Mouse (Mus musculus): ENCODE measurements around the gene Cbx2. TPM values are rescaled to one million over a fixed set of nuclear protein-coding genes. Genes with fewer than 3 reads are reported as not detected.

Cbx2 gene
- polyA plus RNA-seq, 1 experiment from 2014 or later = 20.3 TPM

DNA sequence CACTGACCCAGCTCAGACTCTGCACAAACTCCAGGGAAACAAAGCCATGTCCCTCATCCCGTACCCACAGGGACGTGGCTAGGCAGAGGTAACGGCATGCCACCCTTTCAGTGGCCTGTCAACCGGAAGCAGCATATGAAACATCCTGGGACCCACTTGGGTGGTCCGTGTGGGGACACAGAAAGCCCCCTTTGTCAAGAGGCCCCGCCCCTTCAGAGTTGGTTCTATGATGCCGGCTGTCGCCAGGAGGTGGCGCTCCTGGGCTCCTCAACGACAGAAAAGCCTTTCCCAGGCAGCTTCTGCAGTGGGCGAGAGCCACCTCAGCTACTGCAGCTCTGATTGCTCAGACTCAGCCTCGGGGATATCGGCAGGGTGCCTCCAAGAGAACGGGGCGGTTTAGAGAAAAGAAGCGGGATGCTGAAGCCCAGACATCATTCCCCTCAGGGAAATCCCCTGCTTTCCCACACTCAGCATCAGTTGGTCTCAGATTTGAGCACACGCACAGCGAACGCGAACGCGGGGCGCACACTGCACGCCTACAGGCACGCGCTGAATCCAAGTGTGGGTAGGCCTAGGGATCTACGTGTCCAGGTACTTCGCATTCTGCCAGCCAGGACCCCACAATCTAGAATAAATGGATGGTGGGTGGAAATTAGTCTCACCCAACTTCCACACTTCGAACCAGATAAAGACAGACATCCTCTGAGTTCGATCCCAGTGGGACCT lies 24.1 kb upstream of the Cbx2 start:
- peaks cover 13% of the 10 kb centered on the region; the same call in 1 of the 2 replicates for H3K27me3 ChIP-seq
- peak; percentile 66 for ATAC-seq (ENCODE audit: low FRiP score)
- H3K9ac ChIP-seq = peak overlapping the region; percentile 56

GRCm38 (mm10) chr11:118999361-118999804 lies 23.4 kb upstream of the Cbx2 start:
- ATAC-seq (ENCODE audit: low FRiP score) = peak; percentile 41
- Histone ChIP-seq H3K9me3 (no peaks in the 10 kb centered on the region), H3K4me3 (peak overlapping the region; percentile 28), H3K4me1 (replicated peaks) (peaks cover 41% of the 10 kb centered on the region), H3K27me3 (peaks cover 10% of the 10 kb centered on the region; the same call in 1 of the 2 replicates), H3K9ac (0 out of 2 replicates have a peak overlapping the region, but pooled peaks have one; percentile 56), H3K36me3 (no peaks in the 10 kb centered on the region), H3K4me2 (peak overlapping the region; percentile 56), H3K27ac (peak overlapping the region; percentile 87)
- 4% methylated on average over 26 of the region's 26 CpGs for WGBS

More for the DNA sequence above, 24.1 kb upstream of the Cbx2 start:
- Histone ChIP-seq H3K4me2 (peak overlapping the region; percentile 56), H3K36me3 (no peaks in the 10 kb centered on the region), H3K9me3 (no peaks in the 10 kb centered on the region), H3K4me1 (replicated peaks) (peaks cover 41% of the 10 kb centered on the region), H3K27ac (peak overlapping the region; percentile 87), H3K4me3 (peak overlapping the region; percentile 28)
- 6% methylated on average over 30 of the region's 30 CpGs for WGBS

DNA sequence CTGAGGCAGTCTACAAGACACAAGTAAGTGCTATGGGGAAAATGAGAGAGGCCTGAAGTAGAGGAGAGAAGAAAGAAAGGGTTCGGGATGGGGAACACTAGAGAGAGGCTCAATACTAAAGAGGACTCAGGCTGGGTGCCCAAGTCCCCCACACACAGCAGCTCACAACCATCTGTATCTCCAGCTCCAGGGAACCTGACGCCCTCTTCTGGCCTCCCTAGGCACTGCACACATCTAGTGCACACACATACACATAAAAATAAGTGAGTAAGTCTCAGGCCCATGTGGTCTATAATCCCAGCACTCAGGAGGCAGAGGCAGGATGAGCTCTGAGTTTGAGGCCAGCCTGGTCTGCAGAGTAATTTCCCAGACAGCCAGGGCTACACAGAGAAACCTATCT lies 21.9 kb upstream of the Cbx2 start:
- Histone ChIP-seq H3K9ac (no peak overlapping the region), H3K27me3 (0 out of 2 replicates have a peak, but pooled peaks cover 6% of the 10 kb centered on the region), H3K9me3 (no peaks in the 10 kb centered on the region), H3K36me3 (no peaks in the 10 kb centered on the region), H3K4me3 (no peak overlapping the region), H3K4me2 (no peak overlapping the region), H3K4me1 (replicated peaks) (peaks cover 26% of the 10 kb centered on the region), H3K27ac (no peak overlapping the region)
- ATAC-seq (ENCODE audit: low FRiP score) = no peak
- WGBS = 73% methylated on average over 2 of the region's 2 CpGs

DNA sequence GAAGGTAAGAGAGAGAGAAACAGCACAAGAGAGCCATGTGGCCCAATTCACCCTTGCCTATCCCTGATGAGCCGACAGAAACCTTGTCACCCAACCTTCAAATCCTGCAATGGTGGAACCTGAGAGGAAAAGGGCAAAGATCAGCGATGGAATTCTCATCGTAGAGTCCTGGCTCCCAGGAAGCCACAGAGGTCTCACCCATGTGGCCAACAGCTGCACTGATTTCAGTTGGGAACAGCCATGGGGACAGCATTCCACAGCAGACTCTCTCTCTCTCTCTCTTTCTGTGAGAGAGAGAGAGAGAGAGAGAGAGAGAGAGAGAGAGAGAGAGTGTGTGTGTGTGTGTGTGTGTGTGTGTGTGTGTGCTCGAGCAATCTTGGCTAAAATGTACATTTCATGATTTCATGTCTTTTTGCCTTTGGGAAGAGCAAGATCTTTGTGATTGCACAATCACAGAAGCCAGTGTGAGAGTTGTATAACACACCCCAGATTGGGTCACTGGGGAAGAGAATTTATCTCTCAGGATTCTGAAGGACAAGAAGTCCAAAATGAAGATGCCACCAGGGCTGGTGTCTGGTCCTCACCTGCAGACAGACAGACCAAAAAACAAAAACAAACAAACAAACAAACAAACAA lies 21.2 kb upstream of the Cbx2 start:
- Histone ChIP-seq H3K4me3 (no peak overlapping the region), H3K27ac (no peak overlapping the region), H3K4me2 (no peak overlapping the region), H3K9ac (no peak overlapping the region), H3K27me3 (0 out of 2 replicates have a peak, but pooled peaks cover 3% of the 10 kb centered on the region), H3K36me3 (no peaks in the 10 kb centered on the region), H3K4me1 (replicated peaks) (peaks cover 22% of the 10 kb centered on the region), H3K9me3 (no peaks in the 10 kb centered on the region)
- WGBS = 71% methylated on average over 4 of the region's 4 CpGs
- ATAC-seq (ENCODE audit: low FRiP score) = no peak

DNA sequence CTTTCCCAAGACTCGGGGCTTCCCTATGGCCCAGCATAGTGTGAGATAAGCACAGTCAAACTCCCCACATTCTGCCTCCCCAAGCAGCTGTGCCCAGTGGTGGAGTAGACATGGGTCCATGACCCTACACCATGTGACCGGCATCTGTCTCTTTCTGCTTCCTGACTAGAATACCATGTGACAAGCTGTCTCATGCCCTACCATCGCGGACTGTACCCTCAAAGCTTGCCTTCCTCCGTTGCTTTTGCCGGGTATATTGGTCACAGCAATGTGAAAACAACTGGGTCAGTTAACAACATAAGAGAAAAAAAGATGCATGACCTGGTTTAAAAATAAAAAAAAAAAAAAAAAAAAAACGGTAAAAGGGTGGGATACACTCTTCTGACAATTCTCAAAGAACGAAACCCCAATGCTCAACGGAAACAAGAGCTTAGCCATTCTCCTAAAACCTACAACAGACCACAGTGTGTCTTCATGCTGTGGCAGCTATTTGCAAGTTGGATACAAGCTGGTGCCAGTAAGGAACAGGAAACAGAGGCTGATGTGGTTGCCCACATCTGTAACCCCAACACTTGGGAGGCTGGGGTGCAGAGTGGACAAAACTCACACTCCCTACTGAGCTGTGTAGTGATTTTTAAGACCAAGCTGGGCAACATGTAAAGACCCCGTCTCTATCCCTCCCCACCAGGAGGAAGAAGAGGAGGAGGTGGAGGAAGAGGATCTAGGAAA lies 17.1 kb upstream of the Cbx2 start:
- Histone ChIP-seq H3K4me3 (no peak overlapping the region), H3K27ac (no peak overlapping the region), H3K4me1 (replicated peaks) (0 out of 2 replicates have a peak, but pooled peaks cover 7% of the 10 kb centered on the region), H3K9ac (no peak overlapping the region), H3K27me3 (no peaks in the 10 kb centered on the region), H3K9me3 (no peaks in the 10 kb centered on the region), H3K36me3 (no peaks in the 10 kb centered on the region), H3K4me2 (no peak overlapping the region)
- WGBS = 93% methylated on average over 10 of the region's 10 CpGs
- no peak for ATAC-seq (ENCODE audit: low FRiP score)

DNA sequence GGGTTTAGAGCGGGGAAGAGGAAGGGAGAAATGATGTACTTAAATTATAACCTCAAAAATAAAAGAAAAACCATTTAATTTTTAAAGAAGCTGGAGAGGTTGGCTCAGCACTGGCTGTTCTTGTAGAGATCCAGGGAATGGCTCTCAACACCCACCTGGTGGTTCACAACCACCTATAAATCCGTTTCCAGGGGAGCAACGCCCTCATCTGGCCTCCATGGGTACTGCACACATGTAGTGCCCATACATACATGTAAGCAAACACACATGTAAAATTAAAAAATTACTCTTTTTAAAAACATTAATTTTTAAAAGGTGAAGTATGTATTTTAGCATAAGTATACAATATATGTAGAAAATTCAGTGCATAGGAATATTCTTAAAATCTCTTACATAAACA lies 16.3 kb upstream of the Cbx2 start:
- no peaks in the 10 kb centered on the region for H3K27me3 ChIP-seq
- no peak overlapping the region for H3K4me2 ChIP-seq
- H3K27ac ChIP-seq = no peak overlapping the region
- WGBS = 74% methylated on average over 3 of the region's 3 CpGs
- no peaks in the 10 kb centered on the region for H3K36me3 ChIP-seq
- no peak overlapping the region for H3K9ac ChIP-seq
- no peak for ATAC-seq (ENCODE audit: low FRiP score)
- 0 out of 2 replicates have a peak, but pooled peaks cover 7% of the 10 kb centered on the region for H3K4me1 ChIP-seq (replicated peaks)
- no peak overlapping the region for H3K4me3 ChIP-seq
- H3K9me3 ChIP-seq = no peaks in the 10 kb centered on the region

GRCm38 (mm10) chr11:119007461-119008456 lies 15.0 kb upstream of the Cbx2 start:
- H3K27ac ChIP-seq = no peak overlapping the region
- peak overlapping the region; percentile 49 for H3K4me2 ChIP-seq
- no peaks in the 10 kb centered on the region for H3K9me3 ChIP-seq
- peak overlapping the region; percentile 27 for H3K4me3 ChIP-seq
- H3K4me1 ChIP-seq (replicated peaks) = 0 out of 2 replicates have a peak, but pooled peaks cover 7% of the 10 kb centered on the region
- no peak; the same call in 1 of the 2 replicates for ATAC-seq (ENCODE audit: low FRiP score)
- no peaks in the 10 kb centered on the region for H3K27me3 ChIP-seq
- WGBS = 22% methylated on average over 21 of the region's 21 CpGs
- H3K36me3 ChIP-seq = no peaks in the 10 kb centered on the region
- peak overlapping the region; percentile 55; the same call in 1 of the 2 replicates for H3K9ac ChIP-seq

- Histone ChIP-seq H3K36me3 (no peaks in the 10 kb centered on the region), H3K4me2 (no peak overlapping the region), H3K9me3 (no peaks in the 10 kb centered on the region), H3K4me1 (replicated peaks) (no peaks in the 10 kb centered on the region), H3K9ac (no peak overlapping the region), H3K27ac (no peak overlapping the region), H3K27me3 (0 out of 2 replicates have a peak, but pooled peaks cover 1% of the 10 kb centered on the region), H3K4me3 (no peak overlapping the region)
- 89% methylated on average over 7 of the region's 7 CpGs for WGBS
- ATAC-seq (ENCODE audit: low FRiP score) = no peak
Observed at GRCm38 (mm10) chr11:119014455-119014854, 8.3 kb upstream of the Cbx2 start.

DNA sequence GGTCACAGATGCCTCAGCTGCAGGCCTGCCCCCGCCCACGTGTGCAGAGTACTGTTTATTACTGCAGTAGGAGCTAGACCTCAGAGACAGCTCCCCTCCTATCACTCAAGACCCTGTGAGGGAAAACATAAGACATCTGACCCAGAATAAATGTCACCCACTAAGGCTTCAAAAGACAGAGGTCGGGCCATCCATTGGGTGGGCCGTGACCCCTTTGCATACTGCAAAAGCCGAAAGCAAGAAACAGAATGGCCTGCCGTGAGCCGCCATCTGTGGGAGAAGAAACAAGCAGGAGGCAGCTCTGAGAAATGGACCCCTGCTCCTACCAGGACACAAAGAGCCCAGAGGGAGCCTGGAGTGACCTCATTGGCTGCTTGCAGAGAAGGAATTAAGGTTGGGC lies 5.3 kb upstream of the Cbx2 start:
- H3K36me3 ChIP-seq = no peaks in the 10 kb centered on the region
- H3K9me3 ChIP-seq = no peaks in the 10 kb centered on the region
- WGBS = 20% methylated on average over 7 of the region's 7 CpGs
- H3K4me2 ChIP-seq = no peak overlapping the region
- no peak for ATAC-seq (ENCODE audit: low FRiP score)
- peaks cover 8% of the 10 kb centered on the region for H3K4me1 ChIP-seq (replicated peaks)
- peaks cover 14% of the 10 kb centered on the region for H3K27me3 ChIP-seq
- H3K4me3 ChIP-seq = no peak overlapping the region
- H3K27ac ChIP-seq = no peak overlapping the region
- H3K9ac ChIP-seq = no peak overlapping the region

GRCm38 (mm10) chr11:119021180-119021579 lies 1.6 kb upstream of the Cbx2 start:
- ATAC-seq (ENCODE audit: low FRiP score) = no peak
- H3K9ac ChIP-seq = no peak overlapping the region
- H3K27ac ChIP-seq = no peak overlapping the region
- H3K9me3 ChIP-seq = no peaks in the 10 kb centered on the region
- H3K27me3 ChIP-seq = peaks cover 14% of the 10 kb centered on the region
- peaks cover 34% of the 10 kb centered on the region for H3K4me1 ChIP-seq (replicated peaks)
- H3K36me3 ChIP-seq = no peaks in the 10 kb centered on the region
- H3K4me3 ChIP-seq = no peak overlapping the region
- H3K4me2 ChIP-seq = no peak overlapping the region
- WGBS = 98% methylated on average over 7 of the region's 7 CpGs
